Mouse (Mus musculus) kidney, adult 2 months (tissue): ENCODE measurements at regions not wholly inside any gene's neighbourhood (a gene's known extent, or its start where the extent isn't known, plus 50 kb on each side); places are given as distances from the start of the nearest gene placed in this dataset.

Experiments used
- DNase-seq: peaks from one replicate; pipeline ENCODE4 v3.0.0; 2021
- H3K27ac ChIP-seq: fragments of 200-500 bp; 2 replicates; pipeline ENCODE4 v1.5.1; 2012; ENCODE audit warnings: low read depth, low read length, control low read depth, inconsistent platforms; ENCODE audit not compliant: insufficient read depth
- H3K27me3 ChIP-seq: fragments of 200-500 bp; replicated peaks from 2 replicates; pipeline ENCODE4 v1.6.1; 2012; ENCODE audit warnings: mild to moderate bottlenecking, moderate library complexity, low read length, inconsistent platforms; ENCODE audit not compliant: control insufficient read depth, insufficient read depth
- H3K36me3 ChIP-seq: fragments of 200-500 bp; 2 replicates; pipeline ENCODE4 v1.6.1; 2012; ENCODE audit warnings: mild to moderate bottlenecking, moderate library complexity, low read length, inconsistent platforms; ENCODE audit not compliant: control insufficient read depth, insufficient read depth
- H3K4me1 ChIP-seq: fragments of 200-500 bp; 2 replicates; pipeline ENCODE4 v1.6.1; 2011; ENCODE audit warnings: low read length; ENCODE audit not compliant: control insufficient read depth, insufficient read depth
- H3K4me3 ChIP-seq: fragments of 200-500 bp; 2 replicates; pipeline ENCODE4 v1.5.1; 2011; ENCODE audit warnings: mild to moderate bottlenecking, low read depth, low read length, control low read depth; ENCODE audit not compliant: insufficient read depth
- CTCF ChIP-seq: fragments of 200-500 bp; conservative IDR thresholded peaks from 2 replicates; pipeline ENCODE4 v1.5.1; 2011; ENCODE audit warnings: low read depth, mild to moderate bottlenecking, control low read depth, low read length, moderate library complexity, mixed read lengths; ENCODE audit not compliant: insufficient read depth, insufficient read length
- POLR2A ChIP-seq: fragments of 200-500 bp; IDR thresholded peaks from one replicate; pipeline ENCODE4 v1.6.1; 2011; ENCODE audit warnings: low read depth, low read length, control low read depth
- WGBS: fragments of 180-500 bp; shearing (Covaris S2); methylation state at CpG from one replicate; pipeline ENCODE4 v1.1.7; 2018; 5-methylcytosine and 5-hydroxymethylcytosine counted together

- TF ChIP-seq CTCF (no peak), POLR2A (no peak)
- over 99% methylated on average over 3 of the region's 3 CpGs for WGBS
These were observed 93.2 kb upstream of the Serp2 start for GRCm38 (mm10) chr14:76649927-76650326.

GRCm38 (mm10) chr14:76644716-76645115 lies 88.0 kb upstream of the Serp2 start:
- Histone ChIP-seq H3K27ac (no peak overlapping the region), H3K4me1 (no peaks in the 10 kb centered on the region), H3K27me3 (no peaks in the 10 kb centered on the region), H3K36me3 (no peaks in the 10 kb centered on the region), H3K4me3 (no peak overlapping the region)
- TF ChIP-seq CTCF: no peak
- no peak for TF ChIP-seq POLR2A
- 93% methylated on average over 3 of the region's 3 CpGs for WGBS
- no peak for DNase-seq

More at GRCm38 (mm10) chr14:76649927-76650326, 93.2 kb upstream of the Serp2 start:
- Histone ChIP-seq H3K27me3 (no peaks in the 10 kb centered on the region), H3K27ac (no peak overlapping the region), H3K4me3 (no peak overlapping the region), H3K4me1 (no peaks in the 10 kb centered on the region), H3K36me3 (no peaks in the 10 kb centered on the region)
- no peak for DNase-seq

DNA sequence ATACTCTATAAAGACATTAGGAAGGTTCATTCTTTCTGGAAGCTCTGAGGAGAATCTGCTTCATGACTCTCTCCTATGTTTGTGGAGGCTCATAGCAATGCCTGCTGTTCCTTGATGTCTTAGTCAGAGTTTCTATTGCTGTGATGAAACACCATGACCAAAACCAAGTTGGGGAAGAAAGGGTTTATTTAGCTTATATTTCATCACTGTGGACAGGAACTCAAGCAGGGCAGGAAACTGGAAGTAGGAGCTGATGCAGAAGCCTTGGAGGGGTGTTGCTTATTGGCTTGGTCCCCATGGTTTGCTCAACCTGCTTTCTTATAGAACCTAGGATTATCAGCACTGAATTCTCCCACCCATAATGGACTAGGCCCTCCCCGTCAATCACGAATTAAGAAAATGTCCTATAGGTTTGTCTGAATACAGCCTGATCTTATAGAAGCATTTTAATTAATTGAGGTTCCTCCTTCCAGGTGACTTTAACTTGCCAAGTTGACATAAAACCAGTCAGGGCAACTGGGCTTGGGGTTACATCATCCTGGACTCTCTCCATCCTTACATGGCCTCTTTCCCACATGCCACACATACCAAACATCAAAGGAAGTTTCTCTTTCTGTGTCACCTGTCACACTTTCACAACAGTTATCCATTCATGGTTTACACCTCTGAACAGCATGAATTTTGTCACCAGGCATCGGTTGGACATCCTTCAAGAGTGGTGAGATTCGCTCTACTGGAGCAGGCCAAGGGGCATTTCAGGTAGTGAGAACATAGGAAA lies 85.3 kb upstream of the Serp2 start:
- no peak for TF ChIP-seq CTCF
- no peak for TF ChIP-seq POLR2A
- DNase-seq: no peak
- H3K4me3 ChIP-seq: no peak overlapping the region
- no peaks in the 10 kb centered on the region for H3K27me3 ChIP-seq
- H3K36me3 ChIP-seq: no peaks in the 10 kb centered on the region
- no peaks in the 10 kb centered on the region for H3K4me1 ChIP-seq
- WGBS: 92% methylated on average over 4 of the region's 4 CpGs
- no peak overlapping the region for H3K27ac ChIP-seq

DNA sequence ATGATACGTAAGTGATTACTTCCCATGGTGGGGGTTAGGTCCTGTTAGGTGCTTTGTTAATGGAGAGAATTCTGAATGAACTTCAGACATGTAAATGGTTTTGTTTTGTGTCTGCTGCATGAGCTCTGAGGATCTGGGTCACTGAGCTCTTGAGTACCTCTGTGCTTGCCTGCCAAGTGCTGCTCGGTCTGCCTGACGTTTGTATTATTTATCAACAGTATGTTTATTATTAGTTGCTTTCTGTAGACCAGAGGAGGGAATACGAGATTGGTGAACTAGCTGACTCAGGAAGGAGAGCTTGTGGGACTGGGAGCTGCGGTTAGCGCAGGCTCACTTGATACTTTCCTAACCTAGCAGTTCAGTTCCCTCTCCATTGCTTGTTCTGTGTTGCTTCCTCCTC lies 76.5 kb upstream of the Serp2 start:
- H3K4me1 ChIP-seq: 0 out of 2 replicates have a peak, but pooled peaks cover 3% of the 10 kb centered on the region
- no peak overlapping the region for H3K4me3 ChIP-seq
- DNase-seq: no peak
- no peaks in the 10 kb centered on the region for H3K36me3 ChIP-seq
- no peak for TF ChIP-seq CTCF
- TF ChIP-seq POLR2A: no peak
- 50% methylated on average over 6 of the region's 6 CpGs for WGBS
- H3K27ac ChIP-seq: no peak overlapping the region
- no peaks in the 10 kb centered on the region for H3K27me3 ChIP-seq

GRCm38 (mm10) chr14:76632763-76633162 lies 76.1 kb upstream of the Serp2 start:
- Histone ChIP-seq H3K36me3 (no peaks in the 10 kb centered on the region), H3K27me3 (no peaks in the 10 kb centered on the region), H3K27ac (no peak overlapping the region), H3K4me3 (no peak overlapping the region), H3K4me1 (0 out of 2 replicates have a peak, but pooled peaks cover 3% of the 10 kb centered on the region)
- 71% methylated on average over 6 of the region's 6 CpGs for WGBS
- TF ChIP-seq CTCF: no peak
- no peak for DNase-seq

GRCm38 (mm10) chr14:76631740-76632139 lies 75.1 kb upstream of the Serp2 start:
- Histone ChIP-seq H3K4me3 (no peak overlapping the region), H3K27me3 (no peaks in the 10 kb centered on the region), H3K36me3 (no peaks in the 10 kb centered on the region), H3K4me1 (0 out of 2 replicates have a peak, but pooled peaks cover 3% of the 10 kb centered on the region), H3K27ac (no peak overlapping the region)
- 72% methylated on average over 6 of the region's 6 CpGs for WGBS
- TF ChIP-seq CTCF (no peak), POLR2A (no peak)
- no peak for DNase-seq

GRCm38 (mm10) chr14:76631181-76631580 lies 74.5 kb upstream of the Serp2 start:
- Histone ChIP-seq H3K27ac (no peak overlapping the region), H3K4me1 (0 out of 2 replicates have a peak, but pooled peaks cover 3% of the 10 kb centered on the region), H3K27me3 (no peaks in the 10 kb centered on the region), H3K4me3 (no peak overlapping the region), H3K36me3 (no peaks in the 10 kb centered on the region)
- WGBS: 76% methylated on average over 4 of the region's 4 CpGs
- no peak for DNase-seq
- no peak for TF ChIP-seq POLR2A
- no peak for TF ChIP-seq CTCF
